Mouse (Mus musculus) lung, embryonic 16.5 days (tissue): Measurements from ENCODE around the gene Cdk13. TPM values are rescaled to one million over a fixed set of nuclear protein-coding genes. Genes with fewer than 3 reads are reported as not detected.

Source experiments
- ATAC-seq: fragments of 200-750 bp; cut with Nextera tagmentation; 2 replicates; pipeline ENCODE4 v1.8.0; 2017; ENCODE audit warnings: low read depth, mild to moderate bottlenecking, moderate library complexity
- H3K27ac ChIP-seq: fragments of 300-500 bp; sonication (generic); 2 replicates; pipeline ENCODE4 v1.5.1; 2014; ENCODE audit warnings: mild to moderate bottlenecking, control low read depth, low read length
- H3K27me3 ChIP-seq: fragments of 300-500 bp; sonication (generic); 2 replicates; pipeline ENCODE4 v1.6.1; 2014; ENCODE audit warnings: low read depth, low read length, mixed read lengths; ENCODE audit not compliant: control insufficient read depth, insufficient read depth
- H3K36me3 ChIP-seq: fragments of 300-500 bp; sonication (generic); 2 replicates; pipeline ENCODE4 v1.6.1; 2014; ENCODE audit warnings: low read length; ENCODE audit not compliant: control insufficient read depth, insufficient read depth
- H3K4me1 ChIP-seq: fragments of 300-500 bp; sonication (generic); replicated peaks from 2 replicates; pipeline ENCODE4 v1.6.1; 2014; ENCODE audit warnings: low read length, mixed read lengths; ENCODE audit not compliant: control insufficient read depth, insufficient read depth
- H3K4me2 ChIP-seq: fragments of 300-500 bp; sonication (generic); 2 replicates; pipeline ENCODE4 v1.6.1; 2014; ENCODE audit warnings: low read depth, low read length, control low read depth
- H3K4me3 ChIP-seq: fragments of 300-500 bp; sonication (generic); 2 replicates; pipeline ENCODE4 v1.5.1; 2014; ENCODE audit warnings: mild to moderate bottlenecking, low read length, control low read depth
- H3K9ac ChIP-seq: fragments of 300-500 bp; sonication (generic); 2 replicates; pipeline ENCODE4 v1.6.1; 2014; ENCODE audit warnings: low read length, control low read depth
- H3K9me3 ChIP-seq: fragments of 300-500 bp; sonication (generic); 2 replicates; pipeline ENCODE4 v1.6.1; 2016; ENCODE audit warnings: low read length; ENCODE audit not compliant: control insufficient read depth
- WGBS: fragments of 180-500 bp; shearing (Covaris S2); extraction: QIAGEN DNeasy Blood & Tissue Kit; methylation state at CpG from one replicate; pipeline ENCODE4 v1.1.7; 2014; 5-methylcytosine and 5-hydroxymethylcytosine counted together
- polyA plus RNA-seq: library from polyadenylated mRNA; unstranded; fragments of >200 nt; fragmentation: Nextera tagmentation; extraction: Ambion mirVana; gene quantifications from 2 replicates; pipeline ENCODE4 v1.2.1, GENCODE M21; 2015

Cdk13 gene
- polyA plus RNA-seq, 1 experiment from 2014 or later: 12.4 TPM

- Histone ChIP-seq H3K27ac (no peak overlapping the region), H3K4me1 (no peaks in the 10 kb centered on the region), H3K36me3 (peaks cover 10% of the 10 kb centered on the region), H3K9me3 (no peaks in the 10 kb centered on the region), H3K27me3 (no peaks in the 10 kb centered on the region), H3K4me3 (no peak overlapping the region), H3K9ac (no peak overlapping the region), H3K4me2 (no peak overlapping the region)
- ATAC-seq: no peak
Measured at GRCm38 (mm10) chr13:17775364-17775763, 29.5 kb downstream of the Cdk13 start.

DNA sequence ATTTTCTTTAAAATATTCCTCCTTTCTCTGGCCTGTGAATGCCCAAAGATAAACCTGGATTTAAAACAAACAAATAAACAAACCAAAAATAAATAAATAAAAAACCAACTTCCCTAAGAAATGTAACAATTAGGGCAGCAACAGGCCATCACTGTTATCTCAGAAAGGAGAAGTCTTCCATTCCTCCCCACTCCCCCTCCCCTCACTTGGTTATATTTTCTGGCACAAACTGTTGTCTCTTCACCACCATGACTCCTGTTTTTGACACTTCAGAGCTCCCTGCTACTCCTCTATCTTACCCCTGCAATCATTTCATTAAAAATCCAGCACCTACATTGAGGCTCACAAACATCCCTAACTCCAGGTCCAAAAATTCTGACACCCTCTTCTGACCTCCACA is 31.8 kb downstream of the Cdk13 start:
- Histone ChIP-seq H3K9ac (no peak overlapping the region), H3K4me2 (no peak overlapping the region), H3K4me3 (no peak overlapping the region), H3K36me3 (peaks cover 10% of the 10 kb centered on the region), H3K27me3 (no peaks in the 10 kb centered on the region), H3K9me3 (no peaks in the 10 kb centered on the region), H3K27ac (no peak overlapping the region), H3K4me1 (no peaks in the 10 kb centered on the region)
- ATAC-seq: no peak

GRCm38 (mm10) chr13:17772574-17772973 is 32.3 kb downstream of the Cdk13 start:
- 66% methylated on average over 6 of the region's 6 CpGs for WGBS
- H3K4me1 ChIP-seq: no peaks in the 10 kb centered on the region
- no peak for ATAC-seq
- H3K9ac ChIP-seq: no peak overlapping the region
- no peaks in the 10 kb centered on the region for H3K27me3 ChIP-seq
- peaks cover 10% of the 10 kb centered on the region for H3K36me3 ChIP-seq
- H3K9me3 ChIP-seq: no peaks in the 10 kb centered on the region
- H3K4me2 ChIP-seq: no peak overlapping the region
- H3K4me3 ChIP-seq: no peak overlapping the region
- H3K27ac ChIP-seq: no peak overlapping the region

DNA sequence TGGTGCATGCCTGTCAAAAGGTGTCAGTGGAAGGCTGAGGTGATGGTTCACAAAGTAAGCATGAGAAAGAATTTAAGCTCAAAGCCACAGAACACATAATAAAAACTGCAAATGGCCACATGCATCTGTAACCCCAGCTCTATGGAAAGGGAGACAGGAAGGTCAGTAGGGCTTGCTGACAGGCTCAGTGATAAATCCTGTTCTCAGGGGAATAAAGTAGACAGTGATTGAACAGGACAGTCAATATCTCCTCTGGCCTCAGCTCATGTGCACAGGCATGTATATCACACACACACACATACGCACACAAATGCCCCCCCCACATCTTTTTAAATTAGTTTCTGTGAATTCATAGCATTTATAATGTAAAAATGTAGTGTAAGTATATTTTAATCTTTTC is 42.5 kb downstream of the Cdk13 start:
- Histone ChIP-seq H3K4me3 (no peak overlapping the region), H3K4me1 (no peaks in the 10 kb centered on the region), H3K4me2 (no peak overlapping the region), H3K9me3 (no peaks in the 10 kb centered on the region), H3K27ac (no peak overlapping the region), H3K9ac (no peak overlapping the region), H3K36me3 (0 out of 2 replicates have a peak, but pooled peaks cover 2% of the 10 kb centered on the region), H3K27me3 (no peaks in the 10 kb centered on the region)
- WGBS: 83% methylated on average over 1 of the region's 1 CpGs
- ATAC-seq: no peak

GRCm38 (mm10) chr13:17754997-17755396 is 49.9 kb downstream of the Cdk13 start:
- no peak overlapping the region for H3K27ac ChIP-seq
- ATAC-seq: no peak
- H3K27me3 ChIP-seq: no peaks in the 10 kb centered on the region
- no peak overlapping the region for H3K4me2 ChIP-seq
- H3K4me3 ChIP-seq: no peak overlapping the region
- H3K36me3 ChIP-seq: no peaks in the 10 kb centered on the region
- no peak overlapping the region for H3K9ac ChIP-seq
- H3K4me1 ChIP-seq: no peaks in the 10 kb centered on the region
- H3K9me3 ChIP-seq: no peaks in the 10 kb centered on the region
- 75% methylated on average over 4 of the region's 4 CpGs for WGBS

GRCm38 (mm10) chr13:17728798-17729197 is 76.1 kb downstream of the Cdk13 start:
- Histone ChIP-seq H3K27me3 (no peaks in the 10 kb centered on the region), H3K9me3 (no peaks in the 10 kb centered on the region), H3K4me3 (no peak overlapping the region), H3K27ac (no peak overlapping the region), H3K36me3 (no peaks in the 10 kb centered on the region; the same call in 1 of the 2 replicates), H3K4me2 (no peak overlapping the region), H3K4me1 (no peaks in the 10 kb centered on the region), H3K9ac (no peak overlapping the region)
- whole genome bisulfite sequencing: 89% methylated on average over 3 of the region's 3 CpGs
- no peak for ATAC-seq

GRCm38 (mm10) chr13:17727922-17728321 is 77.0 kb downstream of the Cdk13 start:
- no peaks in the 10 kb centered on the region for H3K27me3 ChIP-seq
- H3K36me3 ChIP-seq: no peaks in the 10 kb centered on the region; the same call in 1 of the 2 replicates
- H3K4me2 ChIP-seq: no peak overlapping the region
- no peak overlapping the region for H3K4me3 ChIP-seq
- ATAC-seq: no peak
- H3K4me1 ChIP-seq: no peaks in the 10 kb centered on the region
- 83% methylated on average over 4 of the region's 4 CpGs for whole genome bisulfite sequencing
- no peak overlapping the region for H3K27ac ChIP-seq
- no peaks in the 10 kb centered on the region for H3K9me3 ChIP-seq
- no peak overlapping the region for H3K9ac ChIP-seq

- Histone ChIP-seq H3K27ac (no peak overlapping the region), H3K9me3 (no peaks in the 10 kb centered on the region), H3K36me3 (peaks cover 20% of the 10 kb centered on the region), H3K4me3 (no peak overlapping the region), H3K4me2 (no peak overlapping the region), H3K27me3 (no peaks in the 10 kb centered on the region), H3K9ac (no peak overlapping the region), H3K4me1 (no peaks in the 10 kb centered on the region)
- no peak for ATAC-seq
- 88% methylated on average over 1 of the region's 1 CpGs for WGBS
Measured at GRCm38 (mm10) chr13:17717357-17717756, 87.5 kb downstream of the Cdk13 start.

DNA sequence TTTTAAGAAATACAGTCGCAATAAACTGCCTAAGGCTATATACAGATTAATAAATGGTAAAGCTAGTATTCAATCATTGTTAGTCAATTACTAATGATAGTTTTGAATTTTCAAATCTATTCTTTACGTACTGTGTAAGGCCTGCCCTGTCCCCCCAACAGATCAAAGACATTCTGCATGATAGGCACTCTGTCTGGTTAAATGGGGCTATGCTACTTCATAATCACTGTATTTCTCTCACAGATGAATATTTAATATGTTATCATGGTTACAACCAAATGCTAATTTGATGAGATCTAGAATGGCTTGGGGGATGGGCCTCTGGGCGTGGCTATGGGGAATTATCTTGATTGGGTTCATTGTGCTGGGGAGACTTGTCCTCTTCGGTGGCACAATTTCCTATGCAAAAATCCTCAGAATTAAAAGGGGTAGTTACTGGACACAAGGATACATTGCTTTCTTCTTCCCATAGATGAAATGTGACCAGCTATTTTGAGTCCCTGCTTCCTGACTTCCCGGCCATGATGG is 96.0 kb downstream of the Cdk13 start:
- 88% methylated on average over 5 of the region's 5 CpGs for whole genome bisulfite sequencing
- H3K36me3 ChIP-seq: no peaks in the 10 kb centered on the region
- no peak overlapping the region for H3K27ac ChIP-seq
- no peak overlapping the region for H3K9ac ChIP-seq
- ATAC-seq: no peak
- no peak overlapping the region for H3K4me2 ChIP-seq
- H3K27me3 ChIP-seq: no peaks in the 10 kb centered on the region
- H3K4me3 ChIP-seq: no peak overlapping the region
- H3K4me1 ChIP-seq: peaks cover 5% of the 10 kb centered on the region
- H3K9me3 ChIP-seq: no peaks in the 10 kb centered on the region
